Mouse (Mus musculus) kidney, postnatal 10 days (tissue): ENCODE measurements around the gene Prkag1.
A peak's percentile ranks its signal among the peaks of the same experiment; 100 is the strongest.
"Not testable (repeated sequence)": the region's sequence is repeated elsewhere in the genome, so short reads cannot be mapped to it uniquely, and the experiment has no call there.

Source experiments
- DNase-seq: peaks from one replicate; pipeline ENCODE4 v3.0.0; 2021; ENCODE audit warnings: mixed read lengths

Prkag1 gene

GRCm38 (mm10) chr15:98820937-98821336 is 10.4 kb downstream of the Prkag1 start:
- no peak for DNase-seq

DNA sequence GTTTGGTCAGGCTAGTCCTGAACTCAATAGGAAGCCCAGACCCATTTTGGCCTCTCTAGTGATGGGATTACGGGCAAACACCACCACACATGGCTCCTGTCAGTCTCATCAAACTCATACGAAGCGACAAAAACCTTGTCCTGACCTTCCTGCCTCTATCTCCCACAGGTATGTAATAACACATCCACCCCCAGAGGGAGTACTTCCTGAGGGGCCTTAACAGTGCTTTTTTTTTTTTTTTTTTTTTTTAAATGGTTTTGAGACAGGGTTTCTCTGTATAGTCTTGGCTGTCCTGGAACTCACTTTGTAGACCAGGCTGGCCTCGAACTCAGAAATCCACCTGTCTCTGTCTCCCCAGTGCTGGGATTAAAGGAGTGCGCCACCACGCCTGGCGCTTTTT is 13.2 kb downstream of the Prkag1 start:
- no peak for DNase-seq

DNA sequence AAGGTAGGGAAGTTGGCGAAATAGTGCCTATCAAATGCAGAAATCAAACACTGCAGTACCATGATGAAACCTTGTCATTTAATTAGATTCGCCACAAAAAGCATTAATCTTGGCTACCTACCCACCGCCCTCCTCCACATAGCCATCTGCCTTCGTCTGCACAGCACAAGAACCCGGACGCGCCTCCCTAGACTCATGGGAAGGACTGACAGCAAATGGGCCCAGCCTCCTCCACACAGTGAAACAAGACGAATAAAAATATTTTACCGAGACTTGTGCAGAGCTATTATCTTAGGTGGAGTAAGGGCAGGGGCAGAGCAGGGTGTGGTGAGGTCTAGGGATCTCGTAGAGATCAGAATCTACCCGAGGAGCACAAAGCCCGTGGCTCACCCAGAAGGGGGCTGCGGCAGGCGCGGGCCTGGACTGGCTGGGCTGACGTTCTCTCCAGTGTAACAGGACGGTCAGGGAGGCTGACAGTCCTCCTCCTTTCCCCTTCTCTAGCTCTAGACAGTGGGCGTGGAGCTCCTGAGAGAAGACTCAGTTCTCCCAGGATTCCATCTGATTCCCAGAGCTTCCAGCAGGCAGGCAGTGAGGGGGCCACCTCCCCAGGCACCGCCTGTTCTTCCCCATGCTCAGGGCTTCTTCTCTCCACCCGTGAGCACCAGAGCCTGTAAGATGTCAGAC is 18.4 kb downstream of the Prkag1 start:
- no peak for DNase-seq

DNA sequence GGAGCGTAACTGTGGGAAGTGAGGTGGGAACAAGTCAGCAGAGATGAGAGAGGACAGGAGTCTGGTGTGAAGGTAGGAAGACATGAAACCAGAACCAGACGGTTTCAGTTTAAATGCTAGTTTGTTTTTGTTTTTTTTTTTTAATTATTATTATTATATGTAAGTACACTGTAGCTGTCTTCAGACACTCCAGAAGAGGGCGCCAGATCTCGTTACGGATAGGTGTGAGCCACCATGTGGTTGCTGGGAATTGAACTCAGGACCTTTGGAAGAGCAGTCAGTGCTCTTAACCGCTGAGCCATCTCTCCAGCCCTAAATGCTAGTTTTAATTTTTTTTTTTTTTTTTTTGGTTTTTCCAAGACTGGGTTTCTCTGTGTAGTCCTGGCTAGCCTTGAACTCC is 21.1 kb downstream of the Prkag1 start:
- DNase-seq = not testable (repeated sequence)

DNA sequence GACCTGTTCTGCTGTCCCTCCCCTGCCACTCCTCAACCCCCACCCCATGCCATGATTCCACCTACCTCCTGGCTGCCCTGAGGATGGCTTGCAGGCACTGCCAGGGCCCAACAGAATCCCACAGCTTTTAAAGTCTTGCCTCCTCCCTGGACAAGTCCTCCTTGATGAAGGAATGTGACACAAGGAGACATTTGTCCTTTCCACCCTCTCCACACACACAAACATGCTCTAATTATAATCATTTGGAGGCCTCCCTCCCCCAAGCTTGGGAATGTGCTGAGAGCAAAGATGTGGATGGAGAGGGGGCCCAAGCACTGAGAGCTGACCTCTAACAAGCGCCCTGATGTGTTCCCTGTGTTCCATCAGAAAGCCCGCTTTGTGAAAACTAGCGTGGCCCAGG is 21.9 kb downstream of the Prkag1 start, which contains the start of gene Ddn:
TSS of gene Ddn (minus strand) at position 101 of the 400 bp plus-strand sequence.
- DNase-seq = no peak

DNA sequence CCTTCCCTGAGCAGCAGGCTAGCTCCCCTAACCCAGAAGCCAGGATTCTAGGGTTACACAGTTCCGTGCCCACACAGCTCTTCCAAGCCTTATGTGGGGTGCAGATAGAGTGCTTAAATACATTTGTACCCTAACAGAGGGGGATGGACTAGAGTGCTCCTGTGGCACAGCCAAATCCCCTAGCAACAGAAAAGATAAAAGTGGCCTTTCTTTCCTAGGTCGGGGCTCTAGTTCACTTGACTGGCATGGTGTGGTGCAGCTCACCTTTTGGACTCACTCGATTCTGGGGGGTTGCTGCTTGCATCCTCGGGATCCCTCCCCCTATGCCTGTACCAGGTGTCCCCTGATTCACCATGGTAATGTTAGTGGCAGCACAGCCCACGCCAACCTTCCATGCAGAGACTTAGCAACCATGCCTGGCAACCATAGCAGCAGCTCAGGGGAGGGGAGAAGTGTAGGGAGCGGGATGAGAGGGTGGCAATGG is 22.6 kb downstream of the Prkag1 start:
- no peak for DNase-seq

GRCm38 (mm10) chr15:98807895-98808650 is 23.2 kb downstream of the Prkag1 start:
- DNase-seq = peak; percentile 60

DNA sequence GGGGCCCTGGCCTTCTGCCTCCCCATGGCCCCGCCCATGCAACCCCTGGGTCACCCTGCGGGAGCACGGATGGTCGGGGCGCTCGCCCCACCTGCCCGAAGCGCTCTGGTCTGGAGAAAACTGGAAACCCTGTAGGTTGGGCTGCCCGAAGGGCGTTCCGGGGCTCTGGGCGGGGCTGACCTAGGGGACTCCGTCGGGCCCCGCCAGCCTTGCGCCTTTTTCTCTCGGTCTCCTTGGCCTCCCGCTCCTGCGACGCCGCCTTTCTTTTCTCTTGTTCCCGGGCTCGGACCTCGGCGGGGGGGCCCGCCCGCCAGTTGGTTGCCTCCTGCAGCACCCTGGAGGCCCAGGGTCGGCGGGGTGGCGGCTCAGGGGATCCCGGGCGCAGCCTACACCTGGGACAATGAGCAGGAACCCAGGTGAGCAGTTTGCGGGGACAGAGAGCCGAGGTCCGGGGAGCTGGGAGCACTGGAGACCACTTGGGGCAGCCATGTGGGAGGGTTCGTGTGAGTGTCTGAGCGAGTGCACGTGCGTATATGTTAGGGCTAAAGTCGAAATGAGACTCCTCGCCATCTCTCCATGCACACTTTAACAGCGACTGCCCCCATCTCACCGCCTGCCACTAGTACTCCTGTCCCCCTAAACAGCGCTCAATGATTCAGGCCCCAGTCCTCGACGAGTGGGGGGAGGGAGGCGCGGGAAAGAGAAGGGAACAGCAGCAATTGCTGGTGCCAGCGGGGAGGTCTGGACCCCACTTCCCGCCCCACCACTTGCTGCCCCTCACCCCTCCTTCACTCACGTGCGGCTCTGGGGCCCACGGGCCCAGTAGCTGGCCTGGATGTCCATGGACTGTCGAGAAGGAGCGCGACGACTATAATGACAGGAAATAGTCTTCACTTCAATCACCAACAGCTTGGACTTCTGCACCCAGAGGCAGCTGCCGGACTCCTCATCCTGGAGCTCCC is 24.2 kb downstream of the Prkag1 start:
- DNase-seq = peak; percentile 54

DNA sequence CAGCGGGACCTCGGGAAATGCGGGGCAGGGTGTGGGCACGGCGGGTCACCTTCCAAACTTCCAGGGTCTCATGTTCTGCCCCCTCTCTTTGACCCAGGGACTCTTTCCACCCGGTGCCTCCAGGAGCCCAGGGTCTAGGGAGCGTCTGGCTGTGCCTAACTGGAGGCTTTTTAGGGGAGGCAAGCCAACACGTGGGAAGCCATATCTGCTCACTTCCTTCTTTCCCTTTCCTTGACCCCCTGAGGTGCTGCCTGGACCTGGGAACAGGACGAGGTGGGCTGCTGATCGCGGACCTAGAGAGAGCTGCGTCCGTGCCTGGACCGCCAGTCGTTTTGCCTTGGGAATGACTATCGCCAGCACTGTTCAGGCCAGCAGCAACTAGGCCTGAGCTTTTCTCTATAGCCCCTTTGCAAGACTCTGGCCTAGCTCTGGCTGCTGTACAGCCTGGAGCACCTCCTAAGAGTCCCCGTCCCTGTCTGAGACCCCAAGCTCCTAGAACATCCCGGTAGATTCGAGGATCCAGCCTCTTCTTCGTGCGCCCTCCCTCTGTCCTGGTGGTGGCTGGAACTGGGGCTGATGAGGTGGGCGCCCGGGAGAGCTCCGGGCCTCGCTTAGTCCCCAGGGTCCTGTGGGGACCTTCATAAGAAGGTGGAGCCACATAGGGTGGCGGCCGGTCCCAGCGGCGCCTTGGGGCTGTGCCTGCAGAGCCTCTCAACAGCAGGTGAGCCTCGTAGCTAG is 25.1 kb downstream of the Prkag1 start:
- no peak for DNase-seq

DNA sequence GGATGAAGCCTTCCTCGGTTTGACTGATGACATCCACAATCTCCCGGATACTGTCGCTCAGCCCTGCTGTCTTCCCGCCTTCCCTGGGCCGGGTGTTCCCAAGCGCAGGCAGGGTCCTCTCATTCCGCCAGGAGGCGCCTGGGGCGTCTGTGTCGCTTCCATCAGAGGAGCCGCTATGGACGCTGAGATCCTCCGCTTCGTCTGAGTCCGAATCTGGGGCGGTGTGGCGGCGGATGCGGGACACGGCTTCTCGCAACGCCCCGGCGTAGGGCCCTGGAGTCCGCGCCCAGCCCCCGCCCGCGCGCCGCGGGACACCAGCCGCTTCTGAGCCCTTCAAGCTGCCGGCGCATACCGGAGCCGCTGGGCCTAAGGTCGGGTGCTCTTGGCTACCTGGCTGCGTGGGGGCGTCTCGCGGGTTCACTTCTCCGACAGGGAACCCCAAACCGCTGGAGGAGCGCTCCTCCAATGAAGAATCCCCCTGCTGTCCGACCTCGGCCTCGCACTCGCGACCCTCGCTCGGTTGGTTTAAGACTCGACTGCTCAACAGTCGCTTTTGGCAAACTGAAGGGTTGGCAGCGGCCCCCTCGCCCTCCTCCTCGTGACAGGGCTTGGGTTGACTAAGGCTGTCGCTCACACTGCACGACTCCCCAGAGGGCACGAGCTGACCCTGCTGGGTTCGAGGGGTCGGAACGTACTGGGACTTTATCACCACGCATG is 25.8 kb downstream of the Prkag1 start:
- DNase-seq = peak; percentile 88

- DNase-seq = peak; percentile 90
These were observed 27.3 kb downstream of the Prkag1 start for GRCm38 (mm10) chr15:98804054-98804453.

GRCm38 (mm10) chr15:98802926-98803325 is 28.4 kb downstream of the Prkag1 start:
- no peak for DNase-seq

DNA sequence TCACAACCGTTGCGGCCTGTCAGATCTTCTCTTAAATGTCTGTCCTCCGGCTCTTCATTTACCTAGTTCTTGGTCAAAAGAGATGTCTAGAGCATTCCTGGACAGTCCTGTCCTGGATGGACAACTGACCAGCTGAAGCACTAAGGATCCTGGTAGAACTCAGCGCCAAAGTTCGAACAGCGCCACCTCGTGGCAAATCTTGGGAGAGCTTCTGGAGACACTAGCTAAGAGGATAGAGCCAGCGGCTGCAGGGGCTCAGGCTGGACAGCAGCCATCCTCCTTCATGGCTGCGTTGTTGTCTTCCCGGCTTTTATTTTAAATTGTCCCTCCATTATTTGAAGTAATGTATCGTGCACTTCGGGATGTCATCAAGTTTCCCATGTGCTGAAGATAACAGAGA is 31.9 kb downstream of the Prkag1 start:
- DNase-seq = peak; percentile 91

- no peak for DNase-seq
These were observed 32.4 kb downstream of the Prkag1 start for GRCm38 (mm10) chr15:98798903-98799302.

DNA sequence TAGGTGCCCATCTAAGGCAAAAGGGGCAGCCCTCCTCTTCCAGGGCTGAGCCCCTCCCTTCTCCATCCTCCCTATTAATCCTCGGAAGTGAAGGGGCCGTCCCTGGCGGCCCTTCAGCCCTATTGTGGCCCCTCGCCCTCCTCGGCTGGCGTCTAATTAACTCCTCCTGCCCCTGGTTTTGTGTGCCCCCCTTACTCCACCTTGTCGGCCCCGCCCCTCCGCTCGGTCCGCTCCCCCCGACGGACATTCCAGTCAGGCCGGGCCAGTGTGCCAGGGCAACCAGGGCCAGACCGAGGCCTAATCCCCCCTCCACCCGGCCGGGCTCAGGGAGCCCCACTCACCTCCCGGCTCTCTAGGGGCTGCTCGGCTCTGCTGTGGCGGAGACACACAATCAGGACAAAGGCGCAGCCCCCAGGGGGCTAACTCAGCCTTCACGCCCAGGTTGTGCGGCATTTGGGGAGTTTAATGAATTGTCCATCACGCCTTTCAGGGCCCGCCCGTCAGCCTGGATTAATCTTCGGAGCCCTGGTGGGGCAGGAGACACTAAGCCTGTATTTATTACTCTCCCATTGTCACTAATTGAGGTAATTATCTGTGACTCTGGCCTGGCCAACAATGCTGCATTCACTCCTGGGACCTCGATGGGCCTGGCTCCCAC is 33.4 kb downstream of the Prkag1 start:
- DNase-seq = no peak

DNA sequence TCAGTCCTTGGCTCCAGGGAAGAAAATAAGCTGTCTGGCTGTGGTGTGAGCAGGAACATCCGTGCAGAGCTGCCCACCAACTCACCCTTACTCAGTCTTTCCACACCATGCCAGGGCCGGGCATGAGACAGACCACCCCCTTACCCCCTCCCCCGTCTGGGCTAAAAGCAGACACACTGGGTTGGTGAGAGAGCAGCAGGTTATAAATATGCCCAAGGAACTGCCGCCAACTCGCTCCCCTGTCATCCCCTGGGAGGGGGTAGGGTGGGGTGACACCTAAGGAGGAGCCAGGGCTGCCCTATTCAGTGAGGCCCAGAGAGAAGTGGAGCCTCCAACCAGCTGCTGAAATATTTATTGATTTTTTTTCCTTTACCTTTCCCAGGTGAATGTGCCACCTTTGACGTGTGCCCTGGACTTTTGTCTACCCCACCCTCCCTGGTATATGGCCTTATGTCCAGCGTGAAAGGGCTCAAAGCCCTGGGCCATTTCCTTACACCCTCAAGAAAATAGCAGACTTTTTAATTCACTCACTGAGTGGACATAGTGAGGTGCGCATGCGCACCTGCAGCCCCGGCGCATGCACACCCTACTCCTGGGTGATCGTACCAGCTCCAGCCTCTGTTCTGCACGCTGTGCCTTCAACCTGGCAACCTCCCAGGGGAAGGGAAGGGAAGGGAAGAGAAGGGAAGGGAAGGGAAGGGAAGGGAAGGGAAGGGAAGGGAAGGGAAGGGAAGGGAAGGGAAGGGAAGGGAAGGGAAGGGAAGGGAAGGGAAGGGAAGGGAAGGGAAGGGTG is 34.3 kb downstream of the Prkag1 start:
- no peak for DNase-seq

- no peak for DNase-seq
These were observed 38.1 kb downstream of the Prkag1 start for GRCm38 (mm10) chr15:98793141-98793698.

- DNase-seq = no peak
These were observed 38.9 kb downstream of the Prkag1 start for GRCm38 (mm10) chr15:98792233-98793020.

- no peak for DNase-seq
These were observed 39.5 kb downstream of the Prkag1 start for GRCm38 (mm10) chr15:98791771-98792170.
